Mouse (Mus musculus) kidney, adult 2 months (tissue): Measurements from ENCODE around the gene Esx1.

Experiments used
- CTCF ChIP-seq: fragments of 200-500 bp; conservative IDR thresholded peaks from 2 replicates; pipeline ENCODE4 v1.5.1; 2011; ENCODE audit warnings: low read depth, mild to moderate bottlenecking, control low read depth, low read length, moderate library complexity, mixed read lengths; ENCODE audit not compliant: insufficient read depth, insufficient read length
- POLR2A ChIP-seq: fragments of 200-500 bp; IDR thresholded peaks from one replicate; pipeline ENCODE4 v1.6.1; 2011; ENCODE audit warnings: low read depth, low read length, control low read depth

GRCm38 (mm10) chrX:137143726-137144125, 21.8 kb upstream of the Esx1 start:
- no peak for TF ChIP-seq POLR2A
- TF ChIP-seq CTCF, result no peak
